ENCODE assay signal across 24 mouse cellular contexts in the genomic region with DNA sequence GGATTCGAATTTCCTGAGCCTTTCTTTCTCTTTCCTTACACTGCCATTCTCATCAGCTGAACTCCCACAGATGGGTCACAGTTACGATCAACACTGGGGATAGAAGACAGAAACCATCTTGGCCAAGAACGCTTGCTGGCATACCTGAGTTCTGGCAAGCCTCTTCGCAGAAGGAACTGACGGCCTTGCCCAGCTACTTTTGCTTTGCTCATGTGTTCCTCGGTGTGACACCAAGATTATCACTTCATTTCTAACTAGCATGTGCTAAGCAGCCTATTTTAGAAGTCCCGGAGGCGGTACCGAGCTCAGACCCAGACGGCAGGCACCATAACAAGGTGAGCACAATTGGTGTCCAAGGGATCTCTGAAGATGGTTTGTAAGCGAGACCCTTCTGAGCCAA. TPM values are rescaled to one million over a fixed set of nuclear protein-coding genes. Genes with fewer than 3 reads are reported as not detected.
DNase-seq lines count a peak whose midpoint lies in the region; TF ChIP-seq lines count a peak whose summit lies in the region.
"Had no signal": no experiment of that assay in that cellular context is flagged by ENCODE, and none has a peak within 500 bp of the region (broad histone marks: within the 10 kb centered on the region; RNA-seq: fewer than 3 reads in every experiment).

No protein-coding gene starts in this region.

- peak overlapping the region; percentile 73; the same call in 1 of the 2 replicates for H3K27ac ChIP-seq in gastrocnemius, adult 2 months
- no peak overlapping the region for H3K27ac ChIP-seq in cortical plate, adult 2 months (ENCODE audit: insufficient read depth, low read length)
- H3K27ac ChIP-seq: forebrain, embryonic 13.5 days; heart, embryonic 15.5 days; hindbrain, embryonic 10.5 days; hindbrain, embryonic 13.5 days; intestine, embryonic 15.5 days had no signal

- 0 out of 2 replicates have a peak, but pooled peaks have one; percentile 8 for TF ChIP-seq POLR2A in cortical plate, adult 2 months (IDR thresholded peaks at IDR 0.05; ENCODE audit: extremely low read depth, insufficient read depth, low read length)

- no peak for TF ChIP-seq CTCF in gastrocnemius, adult 2 months (IDR thresholded peaks at IDR 0.05)
- no peak for TF ChIP-seq CTCF in cortical plate, adult 2 months (IDR thresholded peaks at IDR 0.05; ENCODE audit: extremely low read depth, insufficient read depth, low read length)

- H3K4me3 ChIP-seq in gastrocnemius, adult 2 months: no peak overlapping the region
- H3K4me3 ChIP-seq in cortical plate, adult 2 months (ENCODE audit: insufficient read depth, low read length): no peak overlapping the region
- H3K4me3 ChIP-seq: forebrain, embryonic 10.5 days; forebrain, embryonic 13.5 days; heart, embryonic 12.5 days; heart, embryonic 15.5 days; hindbrain, embryonic 10.5 days; hindbrain, embryonic 13.5 days; intestine, embryonic 15.5 days had no signal

- peak; percentile 17 to 27 for DNase-seq in cerebellum, adult 18-20 months
- no peak for DNase-seq in cerebellum, adult 8-10 months
- DNase-seq in cerebellum, postnatal 14 days: peak; percentile 38 to 56
- DNase-seq in cerebellum, adult 9-10 months: no peak
- peak; percentile 26 for DNase-seq in gastrocnemius, adult 2 months
- DNase-seq in gastrocnemius, postnatal 14 days: no peak
- no peak for DNase-seq in liver
- DNase-seq: adrenal gland, adult 8-10 months; adrenal gland, postnatal 25 days; forebrain, postnatal 0 days; gastrocnemius, postnatal 25 days; heart, adult 18-20 months; heart, postnatal 10 days; heart, postnatal 36 days; kidney, adult 11 months; kidney, adult 8-10 months had no signal

- intact Hi-C loops in gastrocnemius, adult 2 months (cut with DNase I): no loop called here
- intact Hi-C loops in gastrocnemius, postnatal 14 days (cut with DNase I; ENCODE audit: low total_unique reads): no loop called here

- H3K4me1 ChIP-seq in cortical plate, adult 2 months (ENCODE audit: control insufficient read depth, insufficient read depth, low read length): peaks cover 11% of the 10 kb centered on the region

RNA-seq across cellular contexts. Expression of a gene that starts 12.9 kb away (rescaled TPM):
- total RNA-seq in gastrocnemius, adult 2 months (2021): 10 to 100 TPM; 35.9 to 43.2 TPM
- total RNA-seq in gastrocnemius, postnatal 14 days (2021): 10 to 100 TPM; 41.0 to 48.3 TPM
- 24.7 and 28.8 TPM in 2 replicates for polyA plus RNA-seq in cortical plate, adult 2 months (2012; rRNA removed)

Comparison
In these comparisons a context has a peak if more than half of its experiments do, and no peak if none do; other contexts are left out.
1. DNase-seq: peak in cerebellum, adult 18-20 months (2 of 2), cerebellum, postnatal 14 days (2 of 2) and gastrocnemius, adult 2 months (single experiment); none in cerebellum, adult 8-10 months (single experiment), cerebellum, adult 9-10 months (single experiment), gastrocnemius, postnatal 14 days (single experiment) and liver (single experiment).